Mouse (Mus musculus) telencephalon, adult 2 months (tissue): ENCODE data around the gene Gm49373.

ENCODE experiments used
- DNase-seq: peaks from one replicate; pipeline ENCODE4 v3.0.0-alpha.2; 2011; ENCODE audit warnings: low read depth, low spot score

Gm49373 gene

GRCm38 (mm10) chr9:21073044-21073840 lies at the start of gene Gm49373, which contains the start of gene Fdx1l:
TSS of gene Gm49373 (minus strand) at chr9:21073096.
TSS of gene Fdx1l (minus strand) at chr9:21073614.
- DNase-seq, result peak; percentile 87

DNA sequence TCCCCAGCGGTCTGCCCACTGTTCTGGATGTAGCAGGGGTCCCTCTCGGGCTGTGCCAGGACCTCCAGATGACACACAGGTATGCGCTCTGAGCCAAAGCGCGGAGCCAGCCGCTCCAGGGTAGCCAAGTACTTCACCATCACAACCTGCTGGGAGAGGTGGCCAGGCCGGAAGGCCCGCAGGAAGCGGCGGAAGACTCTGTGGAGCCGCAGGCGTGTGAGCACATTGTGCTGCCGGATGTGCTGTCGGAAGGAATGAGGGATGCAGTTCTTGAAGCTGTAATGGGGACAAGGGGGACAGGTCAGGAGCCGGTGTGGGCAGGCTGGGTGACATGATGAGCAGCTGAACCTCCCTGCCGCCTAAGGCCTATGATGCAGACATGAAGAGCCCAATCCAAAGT lies 48.6 kb upstream of the Gm49373 start:
- DNase-seq, result no peak

GRCm38 (mm10) chr9:21117073-21117472 lies 44.2 kb upstream of the Gm49373 start:
- no peak for DNase-seq

GRCm38 (mm10) chr9:21115105-21115504 lies 42.2 kb upstream of the Gm49373 start:
- DNase-seq, result no peak

- no peak for DNase-seq
Observed at GRCm38 (mm10) chr9:21114190-21114589, 41.3 kb upstream of the Gm49373 start.

DNA sequence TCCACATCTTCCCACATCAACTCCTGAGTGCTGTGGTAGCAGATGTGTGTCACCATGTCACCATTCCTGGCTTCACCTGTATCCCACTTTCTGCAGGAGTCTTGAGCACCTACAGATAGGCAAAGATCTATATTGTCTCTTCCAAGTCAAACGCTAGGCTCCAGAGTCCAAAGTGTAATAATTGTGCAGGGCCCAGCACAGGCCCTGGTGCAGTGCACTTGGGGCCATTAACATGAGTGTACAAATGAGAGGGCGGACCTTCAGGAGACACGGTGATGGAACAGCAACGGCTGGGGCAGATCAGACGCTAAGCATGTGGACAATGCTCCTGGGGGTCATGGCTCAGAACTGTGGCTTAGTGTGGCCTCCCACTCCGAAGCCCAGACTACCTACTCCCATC lies 40.9 kb upstream of the Gm49373 start:
- no peak for DNase-seq

DNA sequence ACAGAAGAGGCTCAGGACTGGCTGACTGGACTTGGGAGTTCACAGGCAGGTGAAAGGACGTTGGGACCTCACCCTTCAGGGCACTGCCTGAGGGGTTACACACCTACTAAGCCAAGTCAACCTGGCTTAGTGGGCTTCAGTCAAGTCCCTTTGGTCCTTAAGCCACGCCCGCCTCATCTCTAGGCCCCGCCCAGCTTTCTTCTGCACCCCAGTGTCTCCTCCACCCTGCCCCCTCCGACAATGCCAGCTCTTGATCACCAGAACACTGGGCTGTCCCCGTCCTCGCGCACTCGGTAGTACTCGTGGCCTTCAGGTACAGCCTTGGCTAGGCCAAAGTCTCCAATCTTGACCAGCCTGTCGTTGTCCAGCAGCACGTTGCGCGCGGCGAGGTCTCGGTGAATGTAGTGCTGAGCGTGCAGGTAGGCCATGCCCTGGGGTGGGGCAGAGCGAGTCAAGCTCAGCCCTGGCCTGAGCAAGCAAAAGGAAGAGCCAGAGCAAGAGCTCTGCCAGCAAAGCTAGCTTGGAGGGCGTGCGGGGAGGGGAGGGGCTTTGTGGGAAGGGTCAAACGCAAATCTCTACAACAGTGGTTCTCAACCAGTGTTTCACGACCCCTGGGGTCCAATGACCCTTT lies 34.8 kb upstream of the Gm49373 start:
- no peak for DNase-seq

DNA sequence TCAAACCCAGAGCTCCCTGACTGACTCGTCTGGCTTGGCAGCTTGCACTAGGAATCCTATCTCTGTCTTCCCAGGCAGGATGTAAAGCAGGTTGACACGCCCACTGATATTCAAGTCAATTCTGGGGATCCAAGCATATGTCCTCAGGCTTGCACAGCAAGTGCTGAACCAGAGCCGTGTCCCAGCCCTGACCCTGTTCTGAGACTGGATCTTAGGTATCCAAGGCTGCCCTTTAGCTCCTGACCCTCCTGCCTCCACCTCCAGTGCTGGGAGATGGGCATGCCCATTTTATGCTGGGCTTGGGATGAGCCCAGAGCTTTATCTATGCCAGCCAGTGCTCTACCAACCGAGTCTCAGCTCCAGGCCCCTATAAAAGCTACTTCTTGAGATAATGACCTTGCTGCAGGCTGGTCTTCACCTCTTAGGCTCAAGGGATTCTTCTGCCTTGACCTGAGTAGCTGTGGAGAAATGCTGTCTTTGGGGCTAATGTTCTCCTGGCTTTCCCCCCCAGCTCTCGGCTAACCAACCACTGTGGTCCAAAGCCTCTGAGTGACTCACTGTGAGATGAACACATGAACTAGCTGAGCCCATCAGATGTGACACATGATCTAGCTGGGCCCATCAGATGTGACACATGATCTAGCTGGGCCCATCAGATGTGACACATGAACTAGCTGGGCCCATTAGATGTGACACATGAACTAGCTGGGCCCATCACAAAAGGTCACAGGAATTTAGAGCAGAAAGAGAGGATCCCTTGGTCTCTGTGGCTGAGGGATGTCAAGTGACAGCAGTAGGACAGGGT lies 33.1 kb upstream of the Gm49373 start:
- peak; percentile 31 for DNase-seq

- no peak for DNase-seq
Observed at GRCm38 (mm10) chr9:21104814-21105213, 31.9 kb upstream of the Gm49373 start.

GRCm38 (mm10) chr9:21102076-21102475 lies 29.2 kb upstream of the Gm49373 start:
- no peak for DNase-seq

GRCm38 (mm10) chr9:21100447-21101161 lies 27.7 kb upstream of the Gm49373 start:
- DNase-seq, result no peak

- peak; percentile 90 for DNase-seq
Observed at GRCm38 (mm10) chr9:21097793-21098192, 24.9 kb upstream of the Gm49373 start.

DNA sequence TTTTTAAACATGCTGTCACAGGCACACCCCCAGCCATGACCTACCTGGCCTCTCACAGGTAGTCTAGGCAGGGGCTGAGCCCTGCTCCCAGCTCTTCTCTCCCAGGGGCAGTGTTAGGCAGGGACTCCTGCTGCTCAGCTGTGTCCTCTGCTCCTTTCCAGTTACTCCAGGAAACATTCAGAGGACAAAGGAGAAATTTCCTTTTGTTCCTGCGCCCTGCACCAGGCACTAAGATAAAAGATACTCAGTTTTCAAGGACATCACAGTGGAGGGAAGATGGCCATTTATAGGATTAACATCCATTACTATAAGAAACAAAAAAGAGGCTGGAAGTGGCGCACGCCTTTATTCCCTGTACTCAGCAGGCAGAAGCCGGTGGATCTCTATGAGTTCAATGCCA lies 23.1 kb upstream of the Gm49373 start:
- DNase-seq, result no peak

DNA sequence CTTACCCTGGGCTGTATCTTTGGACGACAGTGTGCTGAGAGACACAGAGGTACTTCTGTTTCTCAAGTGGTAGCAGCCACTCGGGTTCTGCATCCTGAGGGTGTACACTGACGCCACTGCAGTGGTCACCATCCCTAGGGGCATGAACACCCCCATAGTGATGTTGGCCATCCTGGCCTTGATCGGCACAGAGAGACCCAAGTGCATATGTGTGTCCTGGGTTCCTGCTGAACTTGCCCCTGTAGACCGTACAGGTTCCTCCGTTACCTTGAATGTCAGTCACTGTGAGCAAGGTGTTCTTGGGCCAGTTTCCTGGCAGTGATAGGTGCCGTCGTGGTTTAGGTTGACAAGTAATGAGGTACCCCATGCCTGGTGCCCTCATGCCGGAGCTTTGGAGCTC lies 20.5 kb upstream of the Gm49373 start:
- no peak for DNase-seq

- peak; percentile 98 for DNase-seq
Observed at GRCm38 (mm10) chr9:21091707-21092320, 18.9 kb upstream of the Gm49373 start, which contains the start of the genes Gm38431 and Raver1. TSS of gene Gm38431 (minus strand) at chr9:21091997. TSS of gene Raver1 (minus strand) at chr9:21092008.

DNA sequence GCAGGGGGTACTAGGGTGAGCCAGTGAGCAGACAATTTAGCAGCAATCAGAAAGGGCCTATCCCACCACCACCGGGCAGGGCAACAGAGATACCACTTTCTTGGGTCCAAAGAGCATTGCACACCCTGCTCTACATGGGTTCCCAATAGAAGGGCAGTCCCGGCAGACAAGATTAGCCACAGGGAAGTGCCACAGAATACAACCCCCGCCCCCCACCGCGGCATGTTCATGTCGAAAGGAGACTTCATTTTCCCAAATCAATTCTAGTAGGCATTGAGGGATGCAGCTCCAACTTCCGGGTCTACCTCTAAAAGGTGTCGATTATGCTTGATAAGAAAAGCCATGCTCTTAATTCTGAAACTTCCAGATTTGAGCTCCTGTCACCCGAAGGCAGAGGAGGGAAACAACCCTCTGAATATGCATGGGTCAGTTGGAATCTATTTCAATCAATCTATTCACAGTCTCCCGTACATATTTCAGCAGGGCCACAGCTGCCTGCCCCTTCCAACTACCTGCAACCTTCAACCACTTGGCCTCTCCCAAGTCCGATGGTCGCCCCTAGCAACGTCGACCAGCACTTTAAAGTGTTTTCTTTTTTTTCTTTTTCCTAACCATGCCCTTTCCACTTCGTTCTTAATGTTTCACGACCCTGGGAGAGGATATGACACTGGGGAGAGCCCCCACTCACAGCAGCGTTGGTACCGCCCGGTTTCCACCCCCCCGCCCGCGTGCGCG lies 18.2 kb upstream of the Gm49373 start:
- no peak for DNase-seq

- no peak for DNase-seq
Observed at GRCm38 (mm10) chr9:21090537-21090936, 17.6 kb upstream of the Gm49373 start.

DNA sequence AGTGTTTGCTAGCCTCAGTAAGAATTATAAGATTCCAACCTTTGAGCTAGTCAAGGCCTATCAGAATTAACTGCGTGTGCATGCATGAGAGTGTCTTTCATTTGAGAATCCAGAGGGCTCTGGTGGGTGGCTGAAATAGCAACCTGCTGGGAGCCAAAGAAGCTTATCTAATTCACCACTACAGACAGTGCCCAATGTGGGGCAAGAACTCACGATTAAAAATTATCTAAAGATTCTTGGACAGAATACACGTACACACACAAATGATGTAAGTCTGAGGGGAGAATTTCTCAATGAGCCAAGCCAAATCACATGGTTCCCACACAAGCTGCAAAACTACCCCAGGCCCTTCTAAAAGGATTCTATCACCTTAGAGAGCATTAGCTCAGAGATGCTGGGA lies 10.4 kb upstream of the Gm49373 start:
- DNase-seq, result no peak

GRCm38 (mm10) chr9:21081127-21081526 lies 8.2 kb upstream of the Gm49373 start:
- no peak for DNase-seq

DNA sequence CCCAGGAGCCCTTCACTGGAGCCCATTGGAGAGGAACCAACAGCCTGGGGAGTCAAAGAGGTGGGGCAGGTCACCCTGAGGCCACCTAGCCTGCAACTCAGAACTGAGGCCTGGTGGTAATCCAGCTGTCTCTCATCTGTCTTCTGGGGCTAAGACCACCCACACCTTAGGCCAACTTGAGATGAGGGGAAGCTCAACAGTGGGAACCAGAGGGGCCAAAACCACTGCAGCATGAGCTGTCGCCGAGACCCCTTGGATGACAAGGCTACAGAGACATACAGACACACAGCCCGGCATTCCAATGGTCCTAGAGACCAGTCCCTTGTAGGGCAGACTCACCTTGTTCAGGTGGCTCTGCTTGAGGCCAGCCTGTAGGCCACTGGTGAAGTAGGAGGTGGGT lies 2.7 kb upstream of the Gm49373 start:
- DNase-seq, result no peak
